Mouse (Mus musculus) embryo, embryonic 10.5 days (tissue): ENCODE data around the gene Tap1.
"Not testable (repeated sequence)": the region's sequence is repeated elsewhere in the genome, so short reads cannot be mapped to it uniquely, and the experiment has no call there.

Source experiments
- DNase-seq: peaks from one replicate; pipeline ENCODE4 v3.0.0-alpha.2; 2015; ENCODE audit warnings: low spot score

Gene Tap1

GRCm38 (mm10) chr17:34204303-34205010, 17.1 kb downstream of the Tap1 start:
- peak; percentile 81 for DNase-seq

- DNase-seq: peak; percentile 17
Observed at GRCm38 (mm10) chr17:34205021-34205745, 17.8 kb downstream of the Tap1 start.

GRCm38 (mm10) chr17:34205746-34206176, 18.4 kb downstream of the Tap1 start:
- peak; percentile 60 for DNase-seq

- DNase-seq: no peak
Observed at GRCm38 (mm10) chr17:34206731-34207130, 19.4 kb downstream of the Tap1 start.

- no peak for DNase-seq
Observed at GRCm38 (mm10) chr17:34207456-34207855, 20.1 kb downstream of the Tap1 start.

- DNase-seq: no peak
Observed at GRCm38 (mm10) chr17:34207866-34208265, 20.5 kb downstream of the Tap1 start.

GRCm38 (mm10) chr17:34208421-34208820, 21.1 kb downstream of the Tap1 start:
- DNase-seq: no peak

GRCm38 (mm10) chr17:34209680-34210079, 22.3 kb downstream of the Tap1 start:
- no peak for DNase-seq

GRCm38 (mm10) chr17:34210599-34210998, 23.2 kb downstream of the Tap1 start:
- no peak for DNase-seq

- DNase-seq: no peak
Observed at GRCm38 (mm10) chr17:34211746-34212365, 24.5 kb downstream of the Tap1 start.

- DNase-seq: no peak
Observed at GRCm38 (mm10) chr17:34213936-34214335, 26.6 kb downstream of the Tap1 start.

GRCm38 (mm10) chr17:34215176-34215575, 27.8 kb downstream of the Tap1 start:
- DNase-seq: no peak

GRCm38 (mm10) chr17:34217216-34217928, 30.0 kb downstream of the Tap1 start:
- no peak for DNase-seq

GRCm38 (mm10) chr17:34217986-34218385, 30.6 kb downstream of the Tap1 start:
- DNase-seq: no peak

- DNase-seq: no peak
Observed at GRCm38 (mm10) chr17:34218675-34219074, 31.3 kb downstream of the Tap1 start.

- not testable (repeated sequence) for DNase-seq
Observed at GRCm38 (mm10) chr17:34219096-34219495, 31.7 kb downstream of the Tap1 start.

- not testable (repeated sequence) for DNase-seq
Observed at GRCm38 (mm10) chr17:34219801-34220200, 32.4 kb downstream of the Tap1 start.

GRCm38 (mm10) chr17:34220401-34220800, 33.0 kb downstream of the Tap1 start:
- DNase-seq: not testable (repeated sequence)

- no peak for DNase-seq
Observed at GRCm38 (mm10) chr17:34224816-34225215, 37.5 kb downstream of the Tap1 start.

GRCm38 (mm10) chr17:34225426-34225825, 38.1 kb downstream of the Tap1 start:
- no peak for DNase-seq

GRCm38 (mm10) chr17:34225911-34226310, 38.6 kb downstream of the Tap1 start:
- DNase-seq: not testable (repeated sequence)

- DNase-seq: not testable (repeated sequence)
Observed at GRCm38 (mm10) chr17:34230971-34231370, 43.6 kb downstream of the Tap1 start.
